Mouse (Mus musculus) kidney, adult 2 months (tissue): Measurements from ENCODE around the gene Mark2.

ENCODE experiments used
- CTCF ChIP-seq: fragments of 200-500 bp; conservative IDR thresholded peaks from 2 replicates; pipeline ENCODE4 v1.5.1; 2011; ENCODE audit warnings: low read depth, mild to moderate bottlenecking, control low read depth, low read length, moderate library complexity, mixed read lengths; ENCODE audit not compliant: insufficient read depth, insufficient read length
- POLR2A ChIP-seq: fragments of 200-500 bp; IDR thresholded peaks from one replicate; pipeline ENCODE4 v1.6.1; 2011; ENCODE audit warnings: low read depth, low read length, control low read depth

DNA sequence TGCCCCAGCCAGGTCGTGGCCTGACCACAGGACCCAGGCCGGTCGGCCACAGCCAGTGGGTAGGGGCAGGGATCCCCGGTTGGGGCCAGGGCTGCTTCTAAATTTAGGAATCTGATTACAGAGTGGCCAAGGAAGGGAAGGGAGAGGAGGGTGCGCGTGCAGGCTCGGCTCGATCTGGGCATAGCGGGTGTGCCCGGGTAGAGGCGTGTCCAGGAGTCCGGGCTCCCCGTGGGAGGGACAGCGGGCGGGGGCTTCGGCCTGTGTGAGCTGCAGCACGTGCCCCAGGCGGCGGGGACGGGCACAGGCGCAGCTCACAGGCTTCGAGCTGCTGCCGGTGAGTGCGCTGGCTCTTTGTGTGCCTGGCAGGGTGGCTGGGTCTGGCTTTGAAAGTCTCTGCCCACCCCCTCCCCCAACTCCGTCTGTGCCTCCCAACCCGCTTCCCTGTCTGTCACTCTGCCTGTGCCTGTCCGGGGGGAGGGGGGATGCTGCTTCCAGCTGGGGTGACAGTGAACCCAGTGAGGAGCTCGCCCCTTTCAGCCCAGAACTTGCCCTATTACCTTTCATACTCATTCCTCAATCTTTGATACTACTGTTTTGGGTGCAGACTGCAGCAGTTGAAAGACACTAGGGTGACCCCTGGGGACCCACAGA lies 74.4 kb downstream of the Mark2 start, which contains the start of gene Rcor2:
- TF ChIP-seq CTCF (no peak), POLR2A (no peak)
